Mouse (Mus musculus): Measurements from ENCODE around the gene Barx1.
A peak's percentile ranks its signal among the peaks of the same experiment; 100 is the strongest.

Gene Barx1

DNA sequence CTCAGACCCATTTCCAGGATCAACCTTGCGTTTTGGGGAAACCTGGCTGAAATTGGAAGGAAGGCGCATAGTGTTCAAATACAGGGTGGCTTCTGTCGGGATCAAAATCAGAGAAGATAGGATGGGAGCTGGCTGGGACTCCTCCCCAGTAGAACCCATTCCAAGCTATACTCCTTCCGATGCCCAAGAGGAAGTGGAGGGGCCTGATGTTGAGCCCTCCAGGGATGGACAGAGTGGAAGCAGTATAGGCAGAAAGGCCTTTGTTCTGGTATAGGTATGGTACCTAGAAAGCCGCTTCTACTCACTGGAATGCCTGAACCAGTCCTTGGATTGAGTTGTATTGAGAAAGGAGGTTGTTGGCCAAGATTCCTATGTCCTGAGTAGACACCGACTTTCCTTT, 2.1 kb upstream of the Barx1 start:
- DNase-seq, result no peak

DNA sequence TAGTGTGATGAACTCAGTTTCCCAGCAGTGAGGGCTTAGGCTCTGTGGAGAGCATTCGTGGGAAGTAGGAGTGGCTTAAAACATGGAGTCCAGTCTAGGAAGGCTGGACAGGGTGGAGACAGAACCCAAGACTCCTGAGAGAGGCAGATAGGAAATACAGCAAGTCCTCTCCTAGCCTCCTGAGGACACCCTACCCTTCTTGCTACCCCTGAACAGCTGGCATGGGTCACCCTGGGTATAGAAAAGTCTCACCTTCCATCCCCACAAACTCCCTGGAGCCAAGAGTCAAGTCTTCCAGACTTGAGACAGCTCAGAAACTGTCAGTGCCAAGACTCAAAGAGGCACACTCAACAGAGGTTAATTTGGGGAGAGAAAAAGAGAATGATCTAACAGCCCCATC, 1.2 kb upstream of the Barx1 start:
- DNase-seq, result no peak

DNA sequence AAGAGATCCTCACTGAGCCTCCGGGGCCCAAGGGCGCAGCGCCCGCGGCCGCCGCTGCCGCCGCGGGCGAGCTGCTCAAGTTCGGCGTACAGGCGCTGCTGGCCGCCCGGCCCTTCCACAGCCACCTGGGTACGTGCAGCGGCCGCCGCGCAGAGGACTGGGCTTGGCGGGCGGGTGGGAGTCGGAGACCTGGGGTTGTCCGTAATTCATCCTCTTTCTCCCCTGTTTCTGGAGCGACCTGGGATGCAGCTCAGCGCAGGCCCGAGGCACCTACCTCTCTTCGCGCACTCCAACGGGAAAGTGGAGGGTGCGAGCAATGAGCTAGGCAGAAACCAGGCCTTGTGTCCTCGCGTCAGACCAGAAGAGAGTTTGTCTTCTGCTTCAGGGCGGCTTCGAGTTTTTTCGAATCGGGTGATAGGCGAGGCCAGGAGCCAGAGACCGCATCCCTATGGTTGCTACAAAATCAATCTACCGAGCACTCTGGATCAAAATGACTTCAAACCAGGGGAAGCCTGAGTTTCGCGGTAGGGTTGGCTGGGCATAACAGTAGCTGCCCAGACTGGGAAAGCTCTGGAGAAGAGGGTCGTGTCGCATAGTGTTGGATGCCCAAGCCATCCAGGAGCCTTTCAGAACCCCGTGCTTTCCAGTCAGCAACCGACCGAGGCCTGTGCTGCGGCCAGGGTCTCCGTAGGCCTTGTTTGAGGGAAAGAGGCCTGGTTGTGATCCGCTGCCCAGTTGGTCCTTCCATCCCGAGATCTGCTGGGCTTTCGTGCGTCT, 601 bp downstream of the Barx1 start:
- peak; percentile 31 to 49 for DNase-seq

DNA sequence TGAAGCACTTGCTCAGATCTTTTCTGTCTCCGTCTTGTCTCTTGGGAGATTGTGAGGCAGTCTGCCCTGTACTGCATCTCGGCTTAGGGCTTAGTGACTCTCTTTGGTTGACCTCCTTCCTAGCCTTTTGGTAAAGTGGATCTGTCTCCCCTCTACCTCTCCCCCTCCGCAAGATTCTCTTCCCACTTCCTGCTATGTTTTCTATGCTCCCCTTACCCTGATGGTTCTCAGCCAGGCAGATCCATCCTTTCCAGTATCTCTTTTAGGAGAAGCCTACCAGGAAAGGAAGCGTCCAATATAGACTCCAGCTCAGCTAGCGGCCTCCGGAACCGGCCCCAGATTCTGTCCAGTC, 1.2 kb downstream of the Barx1 start:
- DNase-seq, result no peak

DNA sequence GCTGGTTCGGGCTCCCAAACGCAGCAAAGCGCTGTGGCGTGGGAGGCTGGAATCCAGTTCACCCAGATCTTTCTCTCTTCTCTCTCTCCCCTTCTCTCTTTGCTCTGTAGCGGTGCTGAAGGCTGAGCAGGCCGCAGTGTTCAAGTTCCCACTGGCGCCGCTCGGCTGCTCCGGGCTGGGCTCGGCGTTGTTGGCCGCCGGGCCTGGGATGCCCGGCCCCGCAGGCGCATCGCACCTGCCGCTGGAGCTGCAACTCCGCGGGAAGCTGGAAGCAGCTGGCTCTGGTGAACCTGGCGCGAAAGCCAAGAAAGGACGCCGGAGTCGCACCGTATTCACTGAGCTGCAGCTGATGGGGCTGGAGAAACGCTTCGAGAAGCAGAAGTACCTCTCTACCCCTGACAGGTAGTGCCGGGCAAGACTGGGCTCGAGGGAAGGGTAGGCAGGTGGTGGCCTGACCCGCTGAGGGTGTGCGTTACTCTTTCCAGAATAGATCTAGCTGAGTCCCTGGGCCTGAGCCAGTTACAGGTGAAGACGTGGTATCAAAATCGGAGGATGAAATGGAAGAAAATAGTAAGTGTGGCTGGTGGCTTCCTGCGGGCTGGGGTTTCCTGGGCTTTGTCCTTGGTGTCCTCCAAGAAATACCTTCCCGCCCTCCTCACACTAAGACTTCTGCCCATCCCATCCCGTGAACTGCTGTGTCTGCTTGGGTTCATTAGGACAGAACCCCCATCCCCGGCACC, 2.3 kb downstream of the Barx1 start:
- DNase-seq, result peak; percentile 21 to 43

DNA sequence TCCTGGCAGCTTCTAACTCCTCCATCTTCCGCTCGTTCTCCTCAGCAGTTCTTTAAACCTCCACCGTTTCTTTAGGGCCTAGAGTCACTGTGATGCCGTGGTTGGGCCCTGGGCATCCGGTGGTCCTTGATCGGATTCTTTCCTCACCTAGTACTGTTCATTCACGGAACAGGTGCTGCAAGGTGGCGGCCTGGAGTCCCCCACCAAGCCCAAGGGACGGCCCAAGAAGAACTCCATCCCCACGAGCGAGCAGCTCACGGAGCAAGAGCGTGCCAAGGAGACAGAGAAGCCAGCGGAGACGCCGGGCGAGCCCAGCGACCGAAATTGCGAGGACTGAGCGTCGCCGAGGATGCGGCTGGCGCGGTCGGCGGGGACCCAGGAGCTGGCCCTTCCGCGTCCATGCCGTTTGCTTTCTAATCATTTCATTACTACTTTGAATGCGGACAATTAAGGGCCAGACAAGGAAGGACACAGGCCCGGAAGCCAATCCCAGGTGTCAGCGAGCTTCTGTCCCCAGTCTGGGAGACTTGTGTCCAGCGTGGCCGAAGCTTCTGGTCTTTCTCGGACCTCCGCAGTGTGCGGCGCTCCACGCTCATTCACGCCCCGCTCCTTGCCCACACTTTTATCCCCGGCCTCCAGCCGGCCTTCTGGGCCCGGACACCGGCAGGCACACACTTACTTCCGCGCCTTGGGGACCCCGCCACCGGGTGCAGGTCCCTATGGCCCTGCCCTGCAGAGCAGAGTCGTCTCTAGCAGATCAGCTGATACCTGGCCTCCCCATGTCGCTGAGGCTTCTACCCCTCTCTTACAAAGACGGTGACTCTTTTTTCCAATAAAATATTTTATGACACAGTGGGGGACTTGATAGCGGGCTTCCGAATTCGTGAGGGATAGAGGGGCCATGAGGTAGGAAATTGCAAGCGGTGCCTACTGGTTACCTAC, 3.1 kb downstream of the Barx1 start:
- DNase-seq, result peak; percentile 18 to 23

DNA sequence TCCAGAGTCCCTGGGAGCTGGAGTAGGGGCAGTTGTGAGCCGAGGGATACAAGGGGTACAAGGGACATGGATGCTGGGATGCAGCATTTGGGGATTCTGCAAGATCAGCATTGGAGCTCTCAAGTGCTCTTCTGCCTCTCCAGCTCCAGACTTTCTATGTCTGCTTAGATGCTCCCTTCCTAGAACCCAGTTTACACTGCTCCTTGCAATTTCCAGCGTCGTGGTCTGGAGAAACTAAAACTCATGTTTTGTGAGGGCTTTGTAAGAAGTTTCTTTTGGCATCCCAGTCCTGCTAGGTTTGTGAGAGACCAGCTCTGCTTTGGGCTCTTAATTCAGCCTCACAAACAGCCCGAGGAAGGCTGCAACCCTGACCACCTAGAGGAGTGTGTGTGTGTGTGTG, 4.7 kb downstream of the Barx1 start:
- no peak for DNase-seq

DNA sequence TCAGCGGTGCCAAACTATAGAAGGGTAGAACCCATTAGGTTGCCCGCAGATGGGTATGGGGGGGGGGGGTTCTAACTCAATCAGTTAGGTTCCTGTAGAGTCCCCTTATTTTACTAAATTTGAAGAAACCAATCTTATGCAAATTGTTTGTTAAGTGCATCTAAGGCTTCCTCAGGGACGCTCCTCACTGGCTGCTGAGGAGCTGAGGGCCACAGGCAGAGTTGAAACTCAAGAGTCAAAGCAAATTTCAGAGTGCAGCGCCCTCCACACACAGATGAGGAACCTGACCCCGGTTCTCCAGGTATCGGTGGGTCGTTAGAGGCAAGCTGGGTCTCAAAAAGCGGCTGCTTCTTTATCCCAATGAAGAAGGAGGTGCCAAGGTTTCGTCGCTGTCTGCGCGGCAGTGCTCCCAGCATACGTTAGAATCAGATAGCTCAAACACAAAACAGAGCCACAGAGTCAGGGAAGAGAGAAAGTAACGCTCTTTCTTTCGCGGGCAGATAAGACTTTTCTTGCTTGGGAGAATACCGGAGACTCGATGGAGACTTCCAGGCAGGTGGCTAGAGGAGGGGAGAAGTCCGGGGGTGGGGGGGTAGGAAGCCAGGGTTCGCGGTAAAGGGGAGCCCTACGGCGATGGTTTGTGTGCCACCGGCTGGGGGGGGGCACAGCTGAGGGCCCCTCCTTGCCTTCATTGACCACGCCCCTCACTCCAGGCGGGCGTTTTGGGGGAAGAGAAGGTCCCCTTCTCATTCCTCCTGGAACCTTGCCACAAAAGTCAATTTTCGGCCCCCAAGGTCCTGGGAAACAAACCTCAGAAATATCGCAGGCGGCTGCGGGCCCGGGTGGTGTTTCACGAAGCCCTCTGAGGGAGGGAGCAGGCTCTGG, 5.5 kb downstream of the Barx1 start:
- peak in 1 of 2 experiments; percentile 13 for DNase-seq

DNA sequence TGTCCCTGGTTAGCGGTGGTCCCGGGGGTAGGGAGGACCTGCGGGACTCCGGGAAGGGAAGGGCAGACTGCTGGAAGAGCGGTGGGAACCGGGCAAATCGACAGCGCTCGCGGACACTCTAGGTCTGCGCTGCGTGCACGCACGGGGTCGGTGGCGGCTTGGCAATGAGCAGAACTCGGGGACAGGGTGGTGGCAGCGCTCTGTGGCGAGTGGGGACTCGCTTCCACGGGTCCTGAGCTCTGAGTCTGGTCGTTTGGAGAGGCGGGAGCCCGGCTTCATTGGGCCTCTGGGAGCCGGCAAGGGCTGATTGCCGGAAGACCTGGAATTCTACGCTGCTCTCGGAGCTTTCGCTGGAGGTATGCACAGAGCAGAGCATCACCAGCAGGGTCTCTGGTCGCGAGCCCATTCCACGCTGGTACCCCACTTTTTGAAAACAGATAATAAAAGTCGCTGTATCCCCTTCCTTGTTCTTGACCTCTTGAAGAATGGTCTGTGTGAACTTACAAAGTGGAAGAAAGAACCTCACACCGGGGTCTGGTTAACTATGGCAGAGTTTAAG, 6.3 kb downstream of the Barx1 start:
- peak; percentile 22 to 34 for DNase-seq

DNA sequence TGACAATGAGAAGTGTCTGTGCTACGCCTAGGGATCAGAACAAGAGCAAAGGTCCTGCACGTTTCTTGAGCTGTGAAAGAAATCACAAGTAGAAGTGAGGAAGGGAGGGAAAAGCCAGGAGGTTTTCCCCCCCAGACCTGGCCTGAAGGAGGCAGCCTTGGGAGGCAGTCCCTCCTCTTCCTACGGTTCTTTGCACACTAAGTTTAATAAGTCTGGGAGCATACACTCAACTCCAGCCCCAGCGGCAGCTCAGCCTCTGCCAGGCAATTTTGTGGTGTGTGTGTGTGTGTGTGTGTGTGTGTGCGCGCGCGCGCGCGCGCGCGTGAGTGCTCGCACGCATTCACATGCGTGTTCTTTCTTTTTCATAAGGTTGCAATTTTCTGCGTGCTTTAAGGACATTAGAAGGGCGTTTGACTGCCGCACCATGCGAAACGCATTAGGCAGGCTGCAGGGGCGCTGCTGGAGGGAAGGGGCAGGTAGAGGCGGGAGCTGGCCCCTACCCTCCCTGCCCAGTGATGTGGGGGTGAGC, 9.6 kb downstream of the Barx1 start:
- DNase-seq, result peak in 1 of 2 experiments; percentile 24

DNA sequence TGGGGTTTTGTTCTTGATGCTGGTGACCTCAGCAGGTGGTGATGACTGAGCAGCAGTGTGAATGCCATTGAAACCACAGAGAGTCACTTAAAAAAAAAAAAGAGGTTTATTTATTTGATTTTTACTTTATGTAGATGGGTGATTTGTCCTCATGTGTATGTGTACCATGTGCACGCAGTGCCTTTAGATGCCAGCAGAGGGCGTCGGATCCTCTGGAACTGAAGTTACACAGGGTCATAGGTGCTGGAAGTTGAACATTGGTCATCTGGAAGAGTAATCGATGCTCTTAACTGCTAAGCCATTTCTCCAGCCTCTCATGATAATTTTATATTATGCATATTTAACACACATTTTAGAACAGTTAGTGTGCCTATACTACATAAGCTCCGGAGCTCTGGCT, 11.8 kb downstream of the Barx1 start:
- DNase-seq, result no peak

DNA sequence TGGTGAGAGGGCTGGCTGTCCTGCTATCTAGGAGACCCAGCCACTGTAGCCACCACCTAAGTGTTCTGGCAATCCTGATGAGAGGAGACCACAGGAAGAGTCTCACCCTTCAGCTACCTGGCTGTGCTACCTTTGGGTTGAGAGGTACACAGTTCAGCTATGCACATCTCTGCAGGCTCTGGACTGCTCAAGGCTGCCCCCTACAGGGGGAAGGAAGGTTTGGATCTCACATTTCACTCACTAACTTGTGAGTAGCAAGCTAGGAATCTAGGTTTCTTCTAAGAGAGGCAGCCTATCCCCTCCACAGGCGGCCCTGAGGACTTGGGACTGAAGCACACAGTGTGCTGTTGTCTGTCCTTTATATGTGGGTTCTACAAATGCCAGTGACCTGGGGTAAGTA, 16.6 kb downstream of the Barx1 start:
- peak; percentile 47 to 62 for DNase-seq

DNA sequence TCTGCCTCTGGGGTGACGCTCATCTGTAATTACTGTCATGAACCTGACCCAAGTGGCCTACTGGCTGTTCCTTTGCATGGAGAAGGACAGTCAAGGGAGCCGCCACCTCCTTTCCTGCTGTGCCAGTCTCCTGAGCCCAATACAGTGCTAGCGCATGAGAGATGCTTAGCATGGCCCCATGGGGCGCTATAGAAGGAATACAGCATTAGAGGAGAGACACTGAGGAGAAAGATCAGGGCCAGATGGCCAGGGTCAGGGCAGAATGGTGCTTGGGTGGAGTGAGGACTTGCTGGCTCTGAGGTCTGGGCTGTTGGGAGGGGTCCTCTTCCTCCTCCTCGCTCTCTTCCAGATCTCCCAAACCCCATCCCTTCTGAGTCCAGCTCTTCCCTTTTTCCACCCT, 23.9 kb downstream of the Barx1 start:
- DNase-seq, result no peak

DNA sequence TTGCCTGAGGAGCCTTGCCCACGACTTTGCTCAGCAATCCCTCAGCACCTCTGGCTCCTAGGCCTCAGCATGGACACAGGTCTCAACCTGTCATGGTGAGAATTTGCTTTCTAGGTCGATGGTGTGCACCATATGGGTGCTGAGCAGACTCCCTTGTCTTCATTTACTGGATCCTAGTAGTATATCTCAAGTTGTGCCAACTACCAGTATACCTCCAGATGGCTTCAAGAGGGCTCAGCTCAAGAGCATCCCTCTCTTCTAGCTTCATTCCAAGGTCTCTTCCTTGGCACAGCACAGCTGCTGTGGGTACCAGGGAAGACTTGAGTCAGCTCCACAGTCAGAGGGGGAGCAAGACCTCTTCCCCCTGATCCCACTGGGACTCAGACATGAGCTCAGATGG, 29.2 kb downstream of the Barx1 start:
- no peak for DNase-seq

DNA sequence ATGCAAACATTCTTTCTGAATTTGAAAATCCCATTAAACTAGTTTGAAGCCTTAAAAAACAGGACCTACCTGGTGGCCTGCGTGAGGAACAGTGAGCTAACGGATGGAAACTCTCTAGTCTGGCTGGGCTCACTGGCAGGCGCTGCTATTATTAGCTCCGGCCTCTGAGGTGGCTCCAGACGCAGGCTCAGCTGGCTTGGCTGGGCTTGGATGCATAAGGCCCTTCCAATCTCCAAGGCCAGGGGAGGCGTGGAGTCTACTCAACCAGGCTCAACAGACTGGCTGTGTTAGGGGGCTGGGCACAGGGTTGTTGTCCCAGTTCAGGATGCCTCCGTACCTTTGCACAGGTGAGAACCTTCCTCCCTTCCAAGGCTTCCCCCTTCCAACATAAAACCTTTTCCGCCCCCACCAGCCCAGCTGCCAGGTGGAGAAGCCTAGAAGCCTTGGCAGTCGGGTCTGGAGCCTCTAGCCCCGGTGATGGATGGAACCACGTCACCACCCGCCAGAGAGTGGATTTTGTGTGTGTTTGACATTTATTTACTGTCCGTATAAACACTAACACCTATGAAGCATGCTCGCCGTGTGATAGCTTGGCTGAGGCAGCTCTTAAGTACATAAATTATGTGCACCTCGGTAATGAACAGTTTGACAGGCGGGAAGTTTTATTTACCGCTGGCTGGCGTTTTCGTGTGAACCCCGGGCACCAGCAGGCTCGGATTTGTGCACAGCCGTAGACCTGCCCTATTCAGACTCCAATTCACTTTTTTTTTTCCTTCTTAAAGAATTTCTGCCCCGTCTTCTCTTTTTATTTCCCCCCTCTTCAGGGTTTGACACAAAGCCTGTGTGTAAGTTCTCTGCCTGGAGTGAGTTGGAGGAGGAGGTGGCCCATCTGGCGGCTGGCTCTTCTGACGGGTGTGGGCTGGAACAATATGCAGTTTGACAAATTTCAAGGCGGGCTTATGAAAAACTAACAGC, 31.6 kb downstream of the Barx1 start:
- DNase-seq, result peak; percentile 41 to 45

DNA sequence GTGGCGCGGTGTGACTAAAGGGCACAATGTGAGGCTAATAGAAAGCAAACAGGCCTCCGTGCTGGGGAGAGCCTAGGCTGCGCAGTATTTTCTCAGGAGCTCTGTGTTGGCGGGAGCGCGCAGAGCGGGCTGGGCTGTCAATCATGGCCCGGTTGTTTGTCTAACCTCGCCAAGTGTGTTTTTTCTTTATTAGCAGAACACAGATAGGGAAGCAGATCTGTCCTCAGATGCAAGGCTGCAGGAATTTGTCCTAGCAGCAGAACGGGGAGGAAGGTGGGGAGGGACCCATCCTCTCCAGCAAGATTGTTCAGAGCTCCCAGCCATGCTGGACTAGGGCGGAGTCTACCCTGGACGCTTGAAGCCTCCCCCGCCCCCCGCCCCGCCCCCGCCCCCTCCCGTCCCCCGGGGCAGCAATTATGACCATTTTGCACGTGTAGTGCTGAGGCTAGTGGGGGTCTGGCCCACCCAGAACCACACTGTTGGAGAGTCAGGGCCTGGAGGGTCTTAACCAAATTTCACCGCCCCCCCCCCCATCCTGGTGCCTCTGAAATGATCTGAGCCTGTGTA, 43.7 kb downstream of the Barx1 start:
- DNase-seq, result peak; percentile 13 to 25

DNA sequence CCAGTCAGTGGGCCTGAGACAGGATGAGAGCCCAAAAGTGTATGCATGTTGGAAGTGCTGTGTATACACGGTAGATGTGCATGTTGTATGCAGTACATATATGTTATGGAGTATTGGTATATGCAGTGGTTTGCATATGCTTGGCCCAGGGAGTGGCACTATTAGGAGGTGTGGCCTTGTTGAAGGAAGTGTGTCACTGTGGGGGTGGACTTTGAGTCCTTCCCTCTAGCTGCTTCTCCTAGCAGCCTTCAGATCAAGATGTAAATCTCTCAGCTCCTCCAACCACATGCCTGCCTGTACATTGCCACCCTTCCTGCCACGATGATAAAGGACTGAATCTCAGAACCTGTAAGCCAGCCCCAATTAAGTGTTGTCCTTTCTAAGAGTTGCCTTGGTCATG, 49.9 kb downstream of the Barx1 start:
- DNase-seq, result no peak

DNA sequence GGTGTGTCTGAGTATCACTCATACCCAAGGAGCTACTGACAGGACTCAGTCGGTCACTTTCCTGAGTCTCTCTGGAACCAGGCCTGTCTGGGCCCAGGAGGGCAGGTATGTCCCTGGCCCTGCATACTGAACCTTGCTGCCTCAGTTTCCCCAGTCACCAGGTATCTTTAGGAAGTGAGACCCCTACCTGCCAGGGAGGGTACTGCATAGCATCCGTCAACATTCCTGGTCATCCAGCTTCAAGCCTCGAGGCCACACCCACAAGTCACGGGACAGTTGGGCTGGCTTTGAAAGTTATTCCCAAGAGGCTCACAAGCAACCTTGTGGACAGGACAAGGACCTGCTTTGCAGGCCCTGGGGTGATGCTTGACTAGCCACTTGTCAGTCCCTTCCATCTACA, 53.3 kb downstream of the Barx1 start:
- DNase-seq, result peak; percentile 23 to 36

All from kidney, postnatal 4 days (tissue).